Mouse (Mus musculus): ENCODE results near the gene Top2a. TPM values are rescaled to one million over a fixed set of nuclear protein-coding genes. Genes with fewer than 3 reads are reported as not detected.

Gene Top2a
- total RNA-seq, 1 experiment from 2014 or later = 28.2 TPM

- no peak for DNase-seq
Measured at GRCm38 (mm10) chr11:98982773-98983133, 41.2 kb downstream of the Top2a start, which contains the start of gene Gjd3. TSS of gene Gjd3 (minus strand) at chr11:98983016.

DNA sequence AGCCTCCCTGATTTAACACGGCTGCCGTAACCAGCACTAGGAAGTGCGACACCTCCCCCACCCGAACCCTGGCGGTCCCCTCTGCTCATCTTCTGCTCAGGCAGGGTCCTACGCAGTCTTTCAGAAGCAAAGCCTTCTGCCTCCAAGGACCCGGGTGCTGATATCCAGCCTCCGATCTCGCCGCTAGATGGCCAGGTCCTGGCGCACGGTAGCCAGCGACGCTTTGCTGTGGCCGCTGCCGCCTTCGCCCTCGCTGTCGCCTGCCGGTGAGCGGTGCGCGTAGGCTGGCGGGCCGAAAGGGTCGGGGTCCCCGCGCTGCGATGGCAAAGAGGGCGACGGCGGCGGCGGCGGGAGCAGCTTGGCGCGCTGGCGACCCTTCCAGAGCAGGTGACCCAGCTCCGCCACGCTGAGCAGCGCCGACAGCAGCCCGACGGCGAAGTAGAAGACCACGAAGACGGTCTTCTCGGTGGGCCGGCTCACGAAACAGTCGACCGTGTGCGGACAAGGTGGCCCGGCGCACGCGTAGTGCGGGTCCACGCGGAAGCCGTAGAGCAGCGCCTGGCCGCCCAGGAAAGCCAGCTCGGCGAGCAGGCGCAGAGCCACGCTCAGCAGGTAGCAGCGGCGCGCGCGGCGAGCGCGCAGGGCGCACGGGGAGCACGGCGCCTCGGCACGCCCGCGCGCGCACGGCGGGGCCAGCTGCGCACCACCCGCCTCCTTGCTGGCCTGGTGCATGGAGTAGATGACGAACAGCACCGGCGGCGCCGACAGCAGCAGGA, 41.8 kb downstream of the Top2a start:
- peak; percentile 75 for DNase-seq

- DNase-seq = no peak
Measured at GRCm38 (mm10) chr11:98981289-98981996, 42.5 kb downstream of the Top2a start.

- no peak for DNase-seq
Measured at GRCm38 (mm10) chr11:98979356-98979755, 44.6 kb downstream of the Top2a start.

DNA sequence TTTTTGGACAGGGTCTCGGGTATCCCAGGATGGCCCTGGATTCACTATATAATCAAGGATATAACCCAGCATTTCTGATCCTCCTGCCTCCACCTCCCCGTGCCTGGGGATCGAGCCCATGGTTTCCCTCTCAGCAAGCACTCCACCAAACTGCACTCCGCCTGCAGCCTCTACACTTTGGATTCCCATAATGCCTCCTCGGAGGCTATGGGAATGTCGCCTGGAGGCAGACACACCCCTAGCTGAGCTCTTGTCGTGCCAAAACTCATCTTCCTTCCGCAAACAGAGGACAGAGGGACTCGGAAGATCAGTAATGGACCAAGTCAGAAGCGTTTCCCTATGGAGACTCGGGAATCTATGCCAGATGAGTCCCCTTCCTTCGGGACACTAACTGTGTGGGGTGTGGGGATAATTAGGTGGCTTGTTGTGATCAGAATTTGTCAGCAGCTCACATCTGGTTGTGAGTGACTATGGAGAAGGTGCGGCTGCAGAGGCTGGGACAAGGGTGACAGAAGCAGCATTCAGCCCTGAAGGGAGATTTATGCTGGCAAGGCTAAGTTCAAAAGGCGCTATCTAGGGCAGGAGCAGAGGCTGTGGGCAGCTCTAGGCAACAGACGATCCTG, 45.4 kb downstream of the Top2a start:
- no peak for DNase-seq

GRCm38 (mm10) chr11:98974871-98975719, 48.9 kb downstream of the Top2a start:
- peak; percentile 81 for DNase-seq

GRCm38 (mm10) chr11:98974213-98974612, 49.8 kb downstream of the Top2a start:
- DNase-seq = no peak

GRCm38 (mm10) chr11:98973584-98973983, 50.4 kb downstream of the Top2a start:
- DNase-seq = peak; percentile 58

DNA sequence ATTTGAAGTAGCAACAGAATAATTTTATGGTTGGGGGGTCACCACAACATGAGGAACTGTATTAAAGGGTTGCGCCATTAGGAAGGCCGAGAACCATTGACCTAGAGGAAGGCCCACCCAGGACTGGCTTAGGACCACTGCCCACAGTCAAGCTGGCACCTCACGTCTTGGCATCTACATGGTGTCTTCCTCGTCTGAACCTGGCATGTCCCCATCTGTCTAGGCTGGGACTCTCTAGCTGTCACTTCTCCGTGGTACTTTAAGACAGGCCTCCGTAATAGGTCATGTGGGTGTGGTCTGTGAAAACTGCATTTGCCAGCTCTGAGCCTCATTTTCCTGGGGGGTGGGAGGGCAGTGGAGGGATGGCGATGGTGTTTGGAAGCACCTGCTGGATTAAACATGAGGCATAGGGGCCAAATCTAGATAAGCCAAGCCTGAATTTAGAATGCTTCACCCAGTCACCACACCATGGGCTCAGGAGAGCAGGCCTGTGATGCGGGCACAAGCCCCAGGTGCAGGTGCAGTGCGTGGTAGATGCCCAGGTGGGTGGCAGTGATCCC, 51.1 kb downstream of the Top2a start:
- DNase-seq = no peak

- peak; percentile 83 for DNase-seq
Measured at GRCm38 (mm10) chr11:98972215-98972614, 51.8 kb downstream of the Top2a start.

DNA sequence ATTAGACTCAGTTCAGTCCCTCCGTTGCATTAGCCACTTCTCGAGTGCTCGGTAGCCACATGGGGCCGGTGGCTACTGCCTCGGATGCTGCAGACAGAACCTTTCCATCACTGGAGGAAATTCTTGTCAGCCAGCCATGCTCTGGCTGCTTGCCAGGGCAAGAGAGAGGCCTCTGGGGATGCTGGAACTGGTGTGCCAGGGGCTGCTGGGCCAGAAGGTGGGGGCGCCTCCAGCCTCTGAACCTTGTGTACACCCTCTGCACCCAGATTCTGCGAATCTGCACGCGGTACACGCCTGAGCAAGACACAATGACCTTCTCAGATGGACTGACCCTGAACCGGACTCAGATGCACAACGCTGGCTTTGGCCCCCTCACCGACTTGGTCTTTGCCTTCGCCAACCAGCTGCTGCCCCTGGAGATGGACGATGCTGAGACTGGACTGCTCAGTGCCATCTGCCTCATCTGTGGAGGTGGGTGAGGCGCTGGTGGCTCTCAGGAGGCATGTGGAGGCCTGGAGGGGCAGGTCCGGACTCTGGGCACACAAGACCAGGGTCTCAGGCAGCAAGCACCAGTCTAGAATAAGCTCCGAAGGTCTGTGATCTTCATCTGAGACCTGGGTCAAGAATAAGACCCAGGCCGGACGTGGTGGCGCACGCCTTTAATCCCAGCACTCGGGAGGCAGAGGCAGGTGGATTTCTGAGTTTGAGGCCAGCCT, 52.5 kb downstream of the Top2a start:
- peak; percentile 69 for DNase-seq

DNA sequence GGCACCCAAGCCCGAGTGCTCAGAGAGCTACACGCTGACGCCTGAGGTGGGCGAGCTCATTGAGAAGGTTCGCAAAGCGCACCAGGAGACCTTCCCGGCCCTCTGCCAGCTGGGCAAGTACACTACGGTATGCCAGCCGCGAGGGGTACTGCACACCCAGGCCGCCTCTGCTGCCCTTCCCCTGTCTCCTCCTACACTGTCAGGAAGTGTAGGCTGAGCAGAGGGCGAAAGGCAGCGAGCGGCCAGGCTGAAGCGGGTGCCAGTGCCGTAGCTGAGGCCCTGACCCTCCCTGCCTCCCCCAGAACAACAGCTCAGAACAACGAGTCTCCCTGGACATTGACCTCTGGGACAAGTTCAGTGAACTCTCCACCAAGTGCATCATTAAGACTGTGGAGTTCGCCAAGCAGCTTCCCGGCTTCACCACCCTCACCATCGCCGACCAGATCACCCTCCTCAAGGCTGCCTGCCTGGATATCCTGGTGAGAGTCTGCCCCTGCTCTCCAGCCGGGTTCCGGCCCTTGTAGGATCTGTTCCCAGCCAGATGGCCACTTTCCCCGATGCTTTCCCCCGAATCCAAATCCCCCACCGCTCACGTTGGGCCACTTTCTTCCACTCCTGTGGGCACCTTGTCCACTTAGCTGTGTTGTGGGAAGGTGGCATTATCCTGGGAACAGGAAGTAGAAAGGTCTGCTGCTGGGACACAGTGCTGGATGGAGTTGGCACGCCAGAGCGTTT, 53.6 kb downstream of the Top2a start:
- DNase-seq = no peak

DNA sequence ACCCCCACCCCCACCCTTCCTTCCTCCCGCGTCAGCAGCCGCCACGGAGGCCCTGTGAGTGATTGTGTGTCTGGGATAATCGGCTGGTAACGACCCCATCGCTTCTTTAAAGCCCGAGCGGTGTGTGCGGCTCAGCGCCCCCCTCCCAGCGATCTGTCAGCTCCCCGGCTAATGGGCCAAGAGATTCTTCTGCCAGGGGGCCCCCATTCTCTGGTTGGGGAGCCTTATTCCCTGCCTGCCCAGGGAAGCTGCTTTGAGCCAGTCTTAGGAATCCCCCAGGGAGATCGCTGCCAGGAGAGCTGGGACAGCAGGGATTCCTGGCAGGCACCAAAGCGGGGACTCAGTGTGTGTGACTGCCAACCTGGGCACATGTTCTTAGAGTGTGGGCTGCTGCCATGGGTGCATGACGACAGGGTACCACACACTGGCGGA, 54.5 kb downstream of the Top2a start:
- no peak for DNase-seq

DNA sequence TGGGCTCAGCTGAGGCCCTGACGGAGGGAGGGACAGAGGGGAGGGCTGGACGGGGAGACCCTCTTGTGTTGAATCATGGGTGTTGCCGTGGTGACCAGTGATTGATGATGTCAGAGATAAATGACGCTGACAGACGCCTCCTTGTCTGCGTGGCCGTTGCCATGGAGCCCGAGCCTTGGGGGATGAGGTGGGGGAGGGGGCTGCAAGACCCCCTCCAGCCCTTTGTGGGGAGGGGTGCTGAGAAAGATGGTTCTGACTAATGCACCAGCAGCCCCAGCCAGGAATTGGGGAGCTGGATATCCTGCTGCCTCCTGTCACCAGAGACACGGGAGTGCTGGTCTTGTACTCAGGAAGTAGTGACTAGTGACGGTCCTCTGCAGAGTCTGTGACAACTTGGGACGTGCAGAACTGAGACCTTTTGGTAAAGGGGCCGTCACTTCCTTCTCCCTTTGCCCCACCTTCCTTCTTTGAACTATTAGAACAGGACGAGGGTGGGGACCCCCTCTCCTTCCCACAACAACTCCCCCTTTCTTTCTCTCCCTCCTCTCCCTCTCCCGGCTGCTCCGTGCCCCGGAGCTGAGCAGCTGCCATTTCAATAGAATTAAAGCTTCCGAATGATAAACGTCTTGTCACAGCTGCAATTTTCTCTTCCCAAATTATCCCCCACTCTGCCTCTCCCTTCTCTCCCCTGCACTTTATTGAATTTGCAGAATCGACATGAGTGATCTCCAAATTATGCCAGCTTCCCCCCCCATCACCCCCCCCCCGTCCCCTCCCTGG, 55.1 kb downstream of the Top2a start:
- no peak for DNase-seq

- DNase-seq = no peak
Measured at GRCm38 (mm10) chr11:98968079-98968478, 55.9 kb downstream of the Top2a start.

- peak; percentile 78 for DNase-seq
Measured at GRCm38 (mm10) chr11:98966499-98967141, 57.4 kb downstream of the Top2a start.

DNA sequence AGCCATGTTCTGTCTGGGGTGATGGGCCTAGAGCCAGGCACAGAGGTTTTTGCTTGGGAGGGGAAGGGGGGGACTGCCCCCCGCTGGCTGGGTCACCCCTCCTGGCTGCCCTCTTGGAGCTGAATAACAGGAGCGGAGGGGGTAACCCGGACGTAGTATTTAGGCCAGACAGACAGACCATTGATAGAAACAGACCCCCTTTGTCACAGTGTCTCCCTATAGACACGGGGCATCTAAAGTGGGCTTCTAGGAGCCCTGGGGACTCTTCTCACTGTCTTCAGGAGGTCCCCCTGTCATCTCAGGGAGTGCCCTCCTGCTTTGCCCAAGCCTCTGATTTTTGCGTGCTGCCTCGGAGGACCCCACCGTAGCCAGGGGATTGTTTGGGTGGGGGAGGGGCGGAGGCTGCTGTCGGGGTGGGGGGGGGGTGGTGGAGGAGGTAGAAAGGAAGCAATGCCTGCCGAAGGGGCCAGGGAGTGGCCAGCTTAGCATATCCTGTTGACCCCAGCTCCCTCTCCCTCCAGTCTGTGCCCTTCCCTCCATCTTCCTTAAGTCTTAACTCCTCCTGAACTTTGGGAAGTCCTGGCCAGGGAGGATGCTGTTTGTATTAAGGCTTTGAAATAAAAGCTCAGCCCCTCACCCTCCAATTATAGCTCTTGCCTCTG, 58.4 kb downstream of the Top2a start:
- no peak for DNase-seq

GRCm38 (mm10) chr11:98964616-98965415, 59.2 kb downstream of the Top2a start:
- no peak for DNase-seq
